Mouse (Mus musculus) ES-E14 (cell line): ENCODE measurements around the gene Aacs. TPM values are rescaled to one million over a fixed set of nuclear protein-coding genes. Genes with fewer than 3 reads are reported as not detected.

ENCODE experiments used
- DNase-seq: peaks from one replicate; pipeline ENCODE4 v3.0.0-alpha.2; 2013; ENCODE audit warnings: low read depth, low spot score
- H3K27ac ChIP-seq: 2 replicates; pipeline ENCODE4 v1.5.1; 2012; ENCODE audit warnings: low read depth, mild to moderate bottlenecking, low read length, moderate library complexity, mixed read lengths; ENCODE audit not compliant: poor library complexity, insufficient read depth, severe bottlenecking
- H3K36me3 ChIP-seq: 2 replicates; pipeline ENCODE4 v1.6.1; 2012; ENCODE audit warnings: mild to moderate bottlenecking, low read length, moderate library complexity, mixed read lengths; ENCODE audit not compliant: control insufficient read depth, poor library complexity, insufficient read depth, severe bottlenecking
- H3K4me1 ChIP-seq, 2 experiments: fragments of 150-350 bp in 1 of 2; sonication (generic) in 1 of 2; 2 replicates each; pipeline ENCODE4 v1.6.1; 2012; ENCODE audit warnings: low read length in 2 of 2, mild to moderate bottlenecking in 1 of 2, mixed read lengths in 1 of 2; ENCODE audit not compliant: control insufficient read depth in 2 of 2, insufficient read depth in 2 of 2, poor library complexity in 1 of 2
- H3K4me3 ChIP-seq, 2 experiments: fragments of 150-350 bp in 1 of 2; sonication (generic) in 1 of 2; 2 replicates each; pipeline ENCODE4 v1.5.1; 2012; ENCODE audit warnings: low read length in 2 of 2, low read depth in 1 of 2, mild to moderate bottlenecking in 1 of 2, mixed read lengths in 1 of 2; ENCODE audit not compliant: insufficient read depth in 1 of 2, poor library complexity in 1 of 2, severe bottlenecking in 1 of 2
- H3K9ac ChIP-seq: 2 replicates; pipeline ENCODE4 v1.6.1; 2012; ENCODE audit warnings: low read depth, mild to moderate bottlenecking, low read length, mixed read lengths; ENCODE audit not compliant: poor library complexity, insufficient read depth, severe bottlenecking
- H3K9me3 ChIP-seq: fragments of 150-350 bp; sonication (generic); 2 replicates; pipeline ENCODE4 v1.6.1; 2012; ENCODE audit warnings: low read depth, mild to moderate bottlenecking, low read length; ENCODE audit not compliant: control insufficient read depth, insufficient read depth
- CHD2 ChIP-seq: IDR thresholded peaks from 2 replicates; pipeline ENCODE4 v1.6.1; 2014; ENCODE audit warnings: mild to moderate bottlenecking, low read depth, low read length, inconsistent platforms
- HCFC1 ChIP-seq: IDR thresholded peaks from 2 replicates; pipeline ENCODE4 v1.6.1; 2012; ENCODE audit warnings: low read length, inconsistent platforms, borderline replicate concordance; ENCODE audit not compliant: insufficient read depth
- MAFK ChIP-seq: IDR thresholded peaks from 2 replicates; pipeline ENCODE4 v1.6.1; 2014; ENCODE audit warnings: mild to moderate bottlenecking, low read depth, low read length, inconsistent platforms; ENCODE audit not compliant: insufficient read depth
- ZC3H11A ChIP-seq: IDR thresholded peaks from 2 replicates; pipeline ENCODE4 v1.6.1; 2012; ENCODE audit warnings: low read depth, mild to moderate bottlenecking, inconsistent platforms, low read length, borderline replicate concordance
- ZNF384 ChIP-seq: IDR thresholded peaks from 2 replicates; pipeline ENCODE4 v1.6.1; 2012; ENCODE audit warnings: low read depth, low read length, inconsistent platforms
- in situ Hi-C, 2 experiments: fragments of 600-800 bp; cut with MboI; formaldehyde crosslinking; loops; one replicate each; pipeline ENCODE4 v1.15.1; 2025; ENCODE audit warnings: low sequenced_read_pairs in 2 of 2, inconsistent platforms in 1 of 2; ENCODE audit not compliant: unreplicated experiment in 2 of 2
- total RNA-seq: library from RNA; depleted of rRNA; stranded (reverse); fragments of 300-350 nt; gene quantifications from 2 replicates; pipeline ENCODE4 v1.2.3, GENCODE M21; 2012

Aacs gene
- total RNA-seq, 1 experiment: 20.6 TPM

DNA sequence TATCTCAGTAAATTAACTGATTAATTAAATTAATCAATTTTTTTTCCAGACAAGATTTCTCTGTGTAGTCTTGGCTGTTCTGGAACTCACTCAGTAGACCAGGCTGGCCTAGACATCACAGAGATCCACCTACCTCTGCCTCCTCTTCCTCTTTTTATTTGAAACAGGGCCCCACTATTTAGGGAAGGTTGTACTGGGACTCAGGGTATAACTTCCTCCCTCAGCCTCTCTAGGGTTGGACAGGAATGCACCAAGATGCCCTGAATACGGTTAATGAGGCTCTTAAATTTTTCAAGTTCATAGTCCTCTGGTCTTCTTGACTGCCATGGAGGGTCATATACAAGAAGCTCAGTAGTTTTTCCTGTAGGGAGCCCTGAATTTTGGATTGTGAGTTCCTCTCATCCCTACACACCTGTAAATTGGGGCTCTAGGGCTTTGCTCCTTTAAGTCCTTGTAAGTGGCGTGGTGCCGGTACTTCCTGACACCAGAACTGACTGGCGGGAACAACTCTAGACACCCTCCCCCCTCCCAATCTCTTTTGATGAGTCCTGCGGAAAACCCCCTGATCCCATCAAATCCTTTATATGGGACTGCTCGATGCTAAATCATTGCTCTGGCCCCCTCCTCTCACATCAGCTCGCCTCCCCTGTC, 34.9 kb upstream of the Aacs start:
- peaks cover 4 to 5% of the 10 kb centered on the region in 2 experiments for H3K4me1 ChIP-seq
- no peak for DNase-seq
- peak overlapping the region; percentile 75 for H3K9ac ChIP-seq
- TF ChIP-seq HCFC1: no peak
- no peak for TF ChIP-seq MAFK
- peak overlapping the region; percentile 95 to 100 for H3K4me3 ChIP-seq
- no peaks in the 10 kb centered on the region for H3K36me3 ChIP-seq
- no peaks in the 10 kb centered on the region for H3K9me3 ChIP-seq
- in situ Hi-C loops: no loop called here
- H3K27ac ChIP-seq: peak overlapping the region; percentile 56

DNA sequence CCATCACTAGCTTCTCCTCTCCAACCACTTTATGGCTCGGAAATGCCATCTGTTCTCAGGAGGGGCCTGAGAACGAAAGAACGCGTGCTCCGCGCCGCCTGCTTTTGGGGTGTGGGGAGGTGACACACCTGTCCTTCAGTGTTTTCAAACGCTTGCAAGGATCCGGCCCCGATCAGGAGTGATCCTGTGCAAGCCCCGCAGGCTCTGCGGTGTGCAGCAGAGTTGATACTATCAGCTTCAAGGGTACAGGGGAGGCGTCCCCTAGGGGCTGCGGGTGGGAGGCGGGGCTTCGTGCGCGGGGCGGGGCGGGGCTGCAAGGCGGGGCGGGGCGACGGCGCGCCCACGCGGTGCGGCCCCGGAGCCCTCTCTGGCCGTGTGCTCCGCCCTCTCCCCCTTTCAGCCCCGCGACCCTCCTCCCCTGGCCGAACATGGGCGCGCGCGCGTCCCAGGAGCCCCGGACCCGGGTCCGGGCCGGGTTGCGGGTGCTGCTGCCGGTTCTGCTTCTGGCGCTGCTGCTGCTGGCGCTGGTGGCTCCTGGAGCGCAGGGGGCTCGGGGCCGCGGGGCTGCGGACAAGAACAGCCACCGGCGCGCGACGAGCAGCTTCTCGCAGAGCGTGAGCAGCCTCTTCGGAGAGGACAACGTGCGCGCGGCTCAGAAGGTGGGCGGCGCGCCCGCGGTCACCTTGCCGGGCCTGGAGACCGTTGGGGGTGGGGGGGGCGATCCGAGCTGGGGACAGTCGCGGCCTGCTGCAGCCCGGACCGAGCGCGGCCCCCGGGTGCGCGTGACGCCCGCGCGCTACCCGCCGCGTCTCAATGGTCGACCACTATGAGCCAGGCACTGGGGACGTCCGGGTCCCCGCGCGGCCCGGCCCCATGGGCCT, 34.1 kb upstream of the Aacs start, which contains the start of gene Bri3bp:
TSS of gene Bri3bp (plus strand) at position 335 of the 881 bp plus-strand sequence.
- DNase-seq: peak; percentile 49
- Histone ChIP-seq H3K36me3 (0 out of 2 replicates have a peak, but pooled peaks cover under 1% of the 10 kb centered on the region), H3K9ac (peak within 1 kb of the TSS; percentile 95), H3K4me3 (peak within 1 kb of the TSS; percentile 95 to 100), H3K4me1 (peaks cover 4 to 6% of the 10 kb centered on the region in 2 experiments), H3K9me3 (no peaks in the 10 kb centered on the region), H3K27ac (peak within 1 kb of the TSS; percentile 67)
- TF ChIP-seq HCFC1 (no peak), MAFK (no peak), CHD2 (no peak), ZC3H11A (no peak), ZNF384 (no peak)
- in situ Hi-C loops: no loop called here

DNA sequence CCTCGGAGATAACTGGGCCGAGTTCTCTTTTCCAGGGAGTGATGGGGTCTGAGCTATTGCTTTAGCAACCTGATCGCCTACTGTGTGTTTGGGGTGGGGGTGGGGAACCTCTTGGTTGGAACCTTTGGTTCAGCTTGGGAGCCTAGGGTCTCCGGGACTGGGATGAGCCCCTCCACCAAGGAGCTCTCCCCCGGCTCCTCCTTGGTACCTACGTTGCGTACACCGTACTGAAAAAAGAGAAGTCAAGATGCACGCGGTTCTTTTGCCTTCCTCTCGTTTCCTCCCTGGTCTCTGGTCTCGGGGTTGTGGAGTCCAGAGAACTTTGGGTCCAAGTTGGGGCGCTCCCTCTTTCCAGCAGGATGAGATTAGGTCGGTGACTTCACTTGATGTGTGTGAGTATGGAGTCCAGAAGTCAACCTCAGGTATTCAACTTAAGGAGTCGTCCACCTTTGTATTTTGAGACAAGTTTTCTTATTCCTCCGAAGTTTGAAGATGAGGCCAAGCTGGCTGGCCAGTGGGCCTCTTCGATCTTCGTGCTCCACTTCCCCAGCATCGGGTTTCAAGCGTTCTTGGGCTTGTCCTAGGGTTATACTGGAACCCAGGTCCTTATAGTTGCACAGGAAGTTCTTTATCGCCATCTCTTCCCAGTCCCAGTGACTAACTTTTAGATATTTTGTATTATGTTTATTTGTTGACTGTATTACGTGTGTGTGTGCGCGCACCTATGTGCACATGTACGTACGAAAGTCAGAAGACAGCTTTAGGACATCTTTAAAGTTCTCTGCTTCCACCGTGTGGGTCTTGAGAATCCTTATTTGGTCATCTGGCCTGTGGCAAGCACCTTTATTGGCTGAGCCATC, 33.2 kb upstream of the Aacs start:
- TF ChIP-seq HCFC1 (no peak), ZC3H11A (no peak), MAFK (no peak), CHD2 (no peak), ZNF384 (no peak)
- no peak for DNase-seq
- H3K9me3 ChIP-seq: no peaks in the 10 kb centered on the region
- peaks cover 4 to 6% of the 10 kb centered on the region in 2 experiments for H3K4me1 ChIP-seq
- H3K36me3 ChIP-seq: peaks cover 2% of the 10 kb centered on the region; the same call in 1 of the 2 replicates
- in situ Hi-C loops: no loop called here
- H3K27ac ChIP-seq: peak overlapping the region; percentile 67; the same call in 1 of the 2 replicates
- peak overlapping the region; percentile 95 to 100 for H3K4me3 ChIP-seq
- peak overlapping the region; percentile 95 for H3K9ac ChIP-seq

DNA sequence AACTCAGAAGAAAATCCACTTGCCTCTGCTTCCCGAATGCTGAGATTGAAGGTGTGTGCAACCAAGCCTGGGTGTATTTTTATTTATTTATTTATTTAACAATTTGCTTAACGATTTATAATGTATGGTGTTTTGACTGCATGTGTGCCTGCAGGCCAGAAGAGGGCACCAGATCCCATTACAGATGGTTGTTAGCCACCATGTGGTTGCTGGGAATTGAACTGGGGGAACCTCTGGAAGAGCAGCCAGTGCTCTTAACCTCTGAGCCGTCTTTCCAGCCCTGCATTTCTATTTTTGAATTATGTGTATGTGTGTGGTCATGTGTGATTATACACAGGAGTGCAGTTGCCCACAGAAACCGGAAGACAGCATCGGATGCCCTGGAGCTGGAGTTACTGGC, 32.3 kb upstream of the Aacs start:
- Histone ChIP-seq H3K4me3 (peak overlapping the region in 1 of 2 experiments; percentile 95; a peak in 1 of 4 replicates), H3K27ac (no peak overlapping the region)
- TF ChIP-seq ZNF384 (no peak), HCFC1 (no peak), MAFK (no peak), ZC3H11A (no peak), CHD2 (no peak)

More for the DNA sequence above, 32.3 kb upstream of the Aacs start:
- H3K4me1 ChIP-seq: peaks cover 4 to 6% of the 10 kb centered on the region in 2 experiments
- H3K36me3 ChIP-seq: peaks cover 2% of the 10 kb centered on the region; the same call in 1 of the 2 replicates
- H3K9me3 ChIP-seq: no peaks in the 10 kb centered on the region
- in situ Hi-C loops: no loop called here
- H3K9ac ChIP-seq: peak overlapping the region; percentile 8; the same call in 1 of the 2 replicates
- DNase-seq: no peak
